Mouse (Mus musculus) layer of hippocampus, adult 8-10 months (tissue): ENCODE data around the gene Samhd1. TPM values are rescaled to one million over a fixed set of nuclear protein-coding genes. Genes with fewer than 3 reads are reported as not detected.

Experiments
- DNase-seq, 2 experiments: peaks; one replicate each; pipeline ENCODE4 v3.0.0; 2022; ENCODE audit warnings: low spot score in 2 of 2
- total RNA-seq, 4 experiments: library from RNA; stranded (reverse); gene quantifications; 2 replicates each; pipeline ENCODE4 v1.2.4; 2022

The Samhd1 gene
- total RNA-seq, 4 experiments from 2014 or later = 15.7 to 19.7 (median 18.4) TPM

DNA sequence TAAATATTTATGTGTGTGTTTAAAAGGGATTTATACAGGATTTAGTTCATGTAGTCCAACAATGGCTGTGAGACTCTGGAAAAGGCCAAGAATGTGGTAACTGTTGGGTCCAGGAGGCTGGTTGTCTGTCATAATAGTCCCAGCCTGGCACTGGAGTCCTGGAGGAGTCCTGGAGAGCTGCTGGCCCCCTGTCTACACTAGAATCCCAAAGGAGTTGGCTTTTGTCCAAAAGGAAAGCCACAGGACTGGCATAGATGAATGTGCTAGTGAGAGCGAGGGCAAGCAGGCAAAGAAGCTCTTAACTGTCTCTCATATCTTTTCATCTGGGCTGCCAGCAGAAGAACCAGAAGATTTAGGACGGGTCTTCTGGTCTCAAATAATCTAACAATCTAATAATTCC is 1.6 kb upstream of the Samhd1 start:
- DNase-seq = no peak

DNA sequence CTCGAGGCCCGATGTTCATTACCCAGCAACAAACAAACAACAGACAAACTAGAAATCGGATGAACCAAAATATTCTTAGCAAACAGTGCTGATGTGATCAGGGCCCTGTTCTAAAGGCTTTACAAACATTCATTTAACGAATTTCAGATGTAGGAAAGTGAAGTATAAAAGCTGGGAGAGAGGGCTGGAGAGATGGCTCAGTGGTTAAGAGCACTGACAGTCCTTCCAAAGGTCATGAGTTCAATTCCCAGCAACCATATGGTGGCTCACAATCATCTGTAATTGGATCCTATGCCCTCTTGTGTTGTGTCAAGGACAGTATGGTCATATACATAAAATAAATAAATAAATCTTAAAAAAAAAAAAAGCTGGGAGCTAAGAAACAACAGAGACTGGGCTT is 1.1 kb upstream of the Samhd1 start:
- no peak for DNase-seq

DNA sequence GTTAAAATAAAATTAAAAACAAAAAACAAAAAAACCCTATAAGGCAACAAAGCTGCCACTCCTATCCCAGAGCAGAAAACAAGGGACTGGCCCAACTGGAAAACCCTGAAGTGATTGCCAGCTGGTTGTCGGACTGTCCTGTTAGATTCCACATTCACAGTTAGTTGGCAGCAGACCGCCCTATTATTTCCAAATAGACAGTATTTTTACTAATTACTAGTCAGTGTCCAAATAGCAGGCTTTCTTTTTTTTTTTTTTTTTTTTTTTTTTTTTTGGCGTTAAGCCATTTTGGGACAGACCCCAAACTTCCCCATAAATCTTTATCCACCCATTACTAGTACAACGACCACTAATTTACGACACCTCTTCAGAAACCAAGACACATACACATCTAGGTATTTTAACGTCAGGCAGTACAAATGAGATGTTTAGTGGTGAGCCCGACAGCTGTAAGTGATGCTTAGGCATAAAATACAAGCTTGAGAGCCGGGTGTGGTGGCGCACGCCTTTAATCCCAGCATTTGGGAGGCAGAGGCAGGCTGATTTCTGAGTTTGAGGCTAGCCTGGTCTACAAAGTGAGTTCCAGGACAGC is 560 bp upstream of the Samhd1 start:
- no peak for DNase-seq

DNA sequence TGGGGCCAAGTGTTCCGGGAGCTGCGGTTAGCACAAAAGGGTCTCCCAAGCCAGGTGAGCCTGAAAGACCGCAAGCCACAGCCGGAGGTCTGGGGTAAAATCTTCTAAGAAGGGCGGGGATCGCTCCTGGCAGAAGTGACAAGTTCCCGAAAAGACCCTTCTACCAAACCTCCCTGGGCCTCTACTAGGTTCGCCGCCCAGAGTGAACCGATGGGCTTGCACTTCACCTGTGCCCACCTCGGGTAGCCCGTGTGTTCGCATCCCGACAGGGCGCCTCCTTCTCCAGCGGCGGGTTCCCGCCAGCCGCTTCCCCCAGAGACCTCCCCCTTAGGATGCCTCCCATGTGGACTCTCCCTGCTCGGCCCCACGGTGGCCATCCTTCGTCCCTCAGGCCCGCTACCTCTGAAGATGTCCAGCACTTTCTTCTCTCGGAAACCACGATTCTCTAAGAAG is 560 bp downstream of the Samhd1 start:
- DNase-seq = no peak

DNA sequence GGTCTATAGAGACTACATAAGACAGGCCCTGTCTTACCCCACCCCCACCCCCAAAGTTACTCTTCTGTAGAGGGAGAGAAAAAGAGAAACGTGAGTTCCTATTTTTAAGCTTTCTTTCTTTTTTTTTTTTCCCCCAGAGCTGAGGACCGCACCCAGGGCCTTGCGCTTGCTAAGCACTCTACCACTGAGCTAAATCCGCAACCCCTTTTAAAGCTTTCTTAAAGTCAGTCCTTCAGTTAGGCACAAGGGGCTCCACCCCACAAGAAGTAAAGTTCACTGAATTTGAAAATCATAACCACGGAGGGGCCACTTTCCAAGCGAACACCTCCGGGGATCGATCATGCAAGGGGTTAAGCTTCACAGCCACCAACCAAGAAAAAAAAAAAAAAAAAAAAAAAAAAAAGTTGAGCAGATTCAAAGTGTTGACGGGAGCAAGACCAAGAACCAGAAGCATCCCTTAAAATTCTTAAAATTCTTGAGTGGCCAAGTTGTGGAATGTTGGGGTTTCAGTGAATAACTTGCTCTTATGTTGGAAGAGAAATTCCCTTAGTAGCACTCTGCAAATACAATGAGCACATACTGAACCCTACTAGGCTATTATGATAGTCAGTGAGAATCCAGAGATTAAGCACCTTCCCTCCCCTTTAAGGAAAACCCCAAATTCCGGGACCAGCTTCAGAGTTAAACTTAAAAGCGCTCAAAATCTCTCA is 1.1 kb downstream of the Samhd1 start:
- DNase-seq = no peak

DNA sequence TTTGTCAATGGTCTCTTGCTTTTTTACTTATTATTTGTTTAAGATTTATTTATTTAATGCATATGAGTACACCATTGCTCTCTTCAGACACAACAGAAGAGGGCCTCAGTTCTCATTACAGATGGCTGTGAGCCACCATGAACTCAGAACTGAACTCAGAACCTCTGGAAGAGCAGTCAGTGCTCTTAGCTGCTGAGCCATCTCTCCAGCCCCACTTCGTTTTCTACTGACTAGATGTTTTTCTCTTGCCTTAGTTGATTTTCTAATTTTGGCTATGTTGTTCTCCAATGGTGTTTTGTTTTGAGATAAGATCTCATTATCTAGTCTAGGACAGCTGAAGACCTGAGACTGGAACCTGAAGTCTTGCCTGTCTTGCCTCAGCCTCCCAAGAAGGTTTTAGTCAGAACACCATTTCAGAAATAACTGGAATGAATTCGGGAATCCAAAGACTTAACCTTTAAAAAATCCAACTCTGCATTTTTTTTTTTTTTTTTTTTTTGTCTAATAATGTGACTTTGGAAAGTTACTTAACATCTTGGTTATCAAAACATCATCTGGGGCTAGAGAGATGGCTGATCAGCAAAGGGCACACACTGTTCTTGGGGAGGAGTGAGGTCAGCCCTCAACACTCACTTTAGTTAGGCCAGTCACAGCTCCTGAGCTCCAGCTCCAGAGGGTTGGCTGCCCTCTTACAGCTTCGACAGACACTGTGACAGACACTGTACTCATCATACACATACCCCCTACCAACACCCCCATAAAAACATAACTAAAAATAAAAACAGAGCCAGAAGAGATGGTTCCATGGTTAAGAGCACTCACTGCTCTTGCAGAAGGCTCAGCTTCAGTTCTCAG is 2.2 kb downstream of the Samhd1 start:
- no peak for DNase-seq

DNA sequence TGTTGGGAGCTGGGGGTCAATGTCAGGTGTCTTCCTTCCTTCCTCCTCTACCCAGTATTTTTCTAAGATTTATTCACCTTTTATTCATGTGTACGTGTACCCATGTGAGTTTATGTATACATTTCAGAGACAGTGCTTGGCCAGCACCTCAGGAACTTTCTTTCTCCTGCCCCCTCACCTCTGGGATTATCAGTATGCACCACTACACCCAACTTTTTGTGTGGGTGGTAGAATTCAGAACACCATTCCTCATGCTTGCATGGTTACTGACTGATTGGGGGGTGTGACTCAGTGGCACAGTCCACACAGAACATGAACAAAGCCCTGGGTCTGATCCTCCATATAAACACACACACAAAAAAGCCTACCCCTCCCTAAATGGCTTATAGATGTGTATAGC is 3.0 kb downstream of the Samhd1 start:
- DNase-seq = no peak

DNA sequence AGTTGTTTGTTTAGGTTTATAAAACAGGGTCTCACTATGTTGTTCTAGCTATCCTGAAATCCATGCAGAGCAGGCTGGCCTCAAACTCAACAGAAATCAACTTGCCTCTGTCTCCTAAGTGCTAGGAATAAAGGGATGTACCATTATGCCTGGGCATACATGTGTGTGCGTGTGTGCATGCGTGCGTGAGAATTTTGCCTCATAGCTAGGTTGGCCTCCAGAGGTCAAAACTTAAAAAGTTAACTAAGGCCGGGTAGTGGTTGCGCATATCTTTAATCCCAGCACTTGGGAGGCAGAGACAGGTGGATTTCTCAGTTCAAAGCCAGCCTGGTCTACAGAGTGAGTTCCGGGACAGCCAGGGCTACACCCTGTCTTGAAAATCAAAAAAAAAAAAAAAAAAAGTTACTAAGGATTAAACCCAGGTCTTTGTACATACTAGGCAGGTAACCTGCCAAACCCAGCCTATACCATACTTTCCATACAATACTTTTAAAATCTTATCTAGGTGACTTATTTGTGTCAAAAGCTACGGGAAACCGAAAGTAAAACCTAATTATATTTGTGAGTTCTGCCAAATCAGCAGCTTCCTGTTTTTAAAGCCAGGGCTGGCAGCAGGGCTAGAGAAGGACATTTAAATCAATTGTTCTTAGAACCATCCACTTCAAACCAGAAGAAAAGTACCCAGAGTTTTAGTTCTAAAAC is 4.1 kb downstream of the Samhd1 start:
- no peak for DNase-seq

DNA sequence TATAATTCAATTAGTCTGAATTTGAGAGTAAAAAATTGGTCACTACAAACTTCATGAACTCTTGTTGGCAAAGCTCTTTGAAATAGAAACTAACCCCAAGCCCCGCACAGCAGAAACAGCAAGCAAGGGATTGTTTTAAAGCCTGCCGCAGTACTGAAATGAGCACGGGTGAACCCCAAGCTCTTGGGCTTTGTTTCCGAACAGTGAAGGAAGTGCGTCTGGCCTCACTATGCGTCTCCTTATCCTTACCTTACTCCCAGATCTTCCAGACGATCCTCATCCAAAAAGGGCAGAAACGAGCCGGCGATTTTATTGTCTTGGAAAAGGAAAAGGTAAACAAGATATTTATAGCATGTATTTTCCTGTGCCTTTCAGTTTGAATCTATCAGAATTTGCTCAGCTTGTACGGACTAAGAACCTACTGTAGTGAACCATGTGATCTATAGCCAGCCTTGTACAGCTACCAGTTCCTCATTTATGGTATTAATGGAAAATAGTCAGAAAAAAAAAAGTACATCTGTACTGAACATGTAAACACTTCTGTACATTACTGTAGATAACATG is 5.4 kb downstream of the Samhd1 start:
- DNase-seq = no peak

DNA sequence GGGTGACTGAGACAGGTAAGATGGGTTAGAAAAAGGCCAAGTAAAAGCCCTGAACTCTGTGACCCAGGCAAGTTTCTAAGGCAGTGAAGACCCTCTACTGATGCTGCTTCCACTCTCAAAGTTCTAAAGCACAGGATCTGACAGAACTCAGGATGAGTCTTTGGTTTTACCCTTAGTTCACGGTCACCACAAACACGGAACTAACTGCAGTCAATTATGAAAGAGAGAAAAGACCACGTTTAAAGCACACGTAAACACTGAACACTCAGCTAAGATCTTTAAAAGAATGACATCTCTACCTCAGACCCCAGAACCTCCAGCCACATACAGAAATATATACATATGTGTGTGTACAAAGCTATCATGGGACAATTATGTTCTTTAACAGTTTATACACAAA is 6.0 kb downstream of the Samhd1 start:
- no peak for DNase-seq

DNA sequence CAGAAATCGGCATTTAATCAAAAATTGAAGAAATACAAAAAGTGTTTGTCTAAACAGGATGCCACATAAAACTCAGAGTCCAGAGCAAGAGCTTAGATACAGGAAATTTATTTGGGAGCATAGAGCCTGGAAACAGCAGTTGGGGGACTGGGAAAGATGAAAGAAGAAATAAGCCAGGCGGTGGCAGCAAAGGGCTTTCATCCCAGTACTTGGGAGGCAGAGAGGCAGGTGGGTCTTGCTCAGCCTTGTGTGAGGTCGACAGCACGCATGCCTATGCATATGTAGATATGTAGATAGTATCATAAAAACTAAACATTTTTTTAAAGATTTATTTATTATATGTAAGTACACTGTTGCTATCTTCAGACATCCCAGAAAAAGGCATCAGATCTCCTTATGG is 7.0 kb downstream of the Samhd1 start:
- no peak for DNase-seq

DNA sequence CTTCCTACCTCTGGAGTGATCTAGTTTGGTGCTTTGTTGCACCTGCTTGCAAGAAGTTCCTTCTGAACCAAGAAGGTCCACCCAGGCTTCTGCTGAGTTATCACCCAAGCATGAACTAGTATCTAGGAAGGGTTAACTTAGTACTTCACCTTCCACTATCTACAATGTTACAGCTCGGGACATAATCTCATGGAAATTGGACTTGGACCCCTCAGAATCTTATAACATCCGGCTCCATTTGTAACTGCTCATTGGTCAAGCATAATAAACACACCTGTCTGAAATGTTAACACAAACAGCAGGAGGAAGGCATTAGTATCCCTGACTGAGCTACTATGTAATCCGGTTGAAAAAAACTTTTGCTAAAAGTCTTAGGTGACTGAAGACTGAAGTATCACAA is 7.7 kb downstream of the Samhd1 start:
- DNase-seq = no peak

DNA sequence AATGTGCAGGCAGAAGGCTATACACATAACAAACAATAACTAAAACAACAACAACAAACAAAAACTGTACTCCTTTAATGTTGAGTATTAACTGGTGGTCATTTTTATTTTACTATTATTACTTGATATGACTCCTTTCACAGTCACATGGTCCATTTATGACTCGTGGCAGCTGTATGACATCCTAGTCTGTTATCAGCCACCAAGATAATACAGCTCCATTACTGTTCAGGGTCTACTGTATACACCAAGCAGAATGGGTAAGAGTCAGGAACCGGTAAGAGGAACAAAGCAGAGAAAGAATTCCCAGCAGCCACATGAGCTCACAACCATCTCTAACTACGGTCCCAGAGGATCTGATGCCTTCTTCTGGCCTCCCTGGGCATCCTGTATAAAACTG is 9.8 kb downstream of the Samhd1 start:
- no peak for DNase-seq

DNA sequence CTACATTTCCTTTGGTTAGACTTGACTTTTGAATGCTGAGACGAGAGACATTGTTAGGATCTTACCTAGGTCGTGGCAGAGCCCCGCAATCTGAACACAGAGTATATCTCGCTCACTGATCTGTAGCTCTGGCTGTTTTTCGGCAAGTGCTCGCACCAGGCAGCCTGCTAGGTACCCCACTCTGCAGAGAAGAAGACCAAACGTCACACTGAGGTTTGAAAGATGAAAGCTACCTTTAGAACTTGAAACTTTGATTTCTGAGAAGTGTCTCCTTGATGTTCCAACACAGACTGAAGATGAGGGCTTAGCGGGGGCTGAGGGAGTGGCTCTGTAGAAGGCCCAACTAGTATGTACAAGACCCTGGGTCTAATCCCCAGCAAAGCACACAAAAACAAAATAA is 13.3 kb downstream of the Samhd1 start:
- no peak for DNase-seq

DNA sequence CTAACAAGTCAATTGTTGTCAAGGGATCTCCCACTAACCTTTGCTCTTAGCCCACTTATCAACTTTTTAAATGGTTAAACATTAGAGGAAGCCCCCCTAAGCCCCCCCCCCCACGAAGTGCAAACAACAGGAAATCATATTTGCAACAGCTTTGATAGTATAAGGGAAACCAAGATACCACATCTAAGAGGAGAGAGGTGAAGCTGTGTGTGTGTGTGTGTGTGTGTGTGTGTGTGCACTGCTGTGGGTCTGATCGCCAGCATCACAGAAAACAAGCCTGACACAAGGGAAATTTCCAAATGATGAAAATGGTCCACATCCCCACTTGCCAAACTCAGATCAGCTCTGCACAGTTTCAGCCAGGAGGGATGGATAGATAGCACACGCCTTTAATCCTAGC is 16.0 kb downstream of the Samhd1 start:
- no peak for DNase-seq

DNA sequence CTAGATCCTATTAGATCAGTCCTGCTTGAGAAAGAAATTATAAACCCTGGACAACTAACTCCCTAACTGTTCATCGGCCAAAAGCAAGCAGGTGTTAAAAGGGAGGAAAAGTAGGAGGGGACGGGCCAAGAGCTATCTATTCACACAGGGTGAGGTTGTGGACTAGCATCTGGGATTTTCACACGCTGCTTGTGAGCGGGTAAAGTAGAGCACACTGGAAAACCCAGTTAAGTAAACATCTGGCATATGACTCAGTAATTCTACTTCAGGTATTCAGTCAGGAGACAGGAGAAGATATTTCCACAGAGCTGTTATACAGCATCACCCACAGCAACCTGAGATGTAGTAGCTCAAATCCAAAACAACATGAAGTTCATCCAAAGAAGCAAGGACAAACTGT is 16.5 kb downstream of the Samhd1 start:
- no peak for DNase-seq

DNA sequence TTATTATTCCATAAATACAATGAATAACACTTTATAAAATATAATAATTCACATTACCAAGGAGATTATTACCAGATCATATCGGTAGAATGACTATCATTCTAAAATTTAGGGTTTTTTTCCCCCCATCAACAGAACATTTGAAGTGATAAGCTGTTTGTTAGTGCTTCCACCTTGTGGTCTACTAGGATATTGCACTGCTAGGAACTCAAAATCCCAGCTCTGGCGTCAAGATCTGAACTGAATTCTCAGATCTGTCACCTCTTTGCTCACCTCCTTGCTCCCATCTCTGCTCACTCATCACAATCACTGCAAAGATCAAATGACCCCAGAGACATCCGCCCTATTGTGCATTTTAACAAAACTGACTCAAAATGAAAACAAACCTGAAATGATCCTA is 18.1 kb downstream of the Samhd1 start:
- DNase-seq = no peak

DNA sequence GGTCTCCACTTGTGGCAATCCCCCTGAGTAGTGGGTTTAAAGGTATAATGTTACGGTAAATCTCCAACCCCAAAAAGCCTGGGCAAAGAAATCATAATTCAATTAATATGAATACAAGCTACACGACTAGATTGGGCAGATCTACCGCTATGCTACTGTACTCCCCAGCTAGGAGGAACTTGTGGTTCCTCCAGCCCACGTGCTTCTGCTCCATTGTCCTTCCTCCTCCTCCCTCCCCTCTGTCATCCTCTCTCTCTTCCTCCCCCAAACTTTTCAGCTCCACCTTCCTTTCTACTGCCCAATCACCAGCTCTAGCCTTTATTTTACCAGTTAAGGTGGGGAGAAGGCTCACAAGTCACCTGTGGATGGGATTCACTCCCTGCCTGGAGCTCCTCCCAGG is 26.8 kb downstream of the Samhd1 start:
- DNase-seq = no peak

DNA sequence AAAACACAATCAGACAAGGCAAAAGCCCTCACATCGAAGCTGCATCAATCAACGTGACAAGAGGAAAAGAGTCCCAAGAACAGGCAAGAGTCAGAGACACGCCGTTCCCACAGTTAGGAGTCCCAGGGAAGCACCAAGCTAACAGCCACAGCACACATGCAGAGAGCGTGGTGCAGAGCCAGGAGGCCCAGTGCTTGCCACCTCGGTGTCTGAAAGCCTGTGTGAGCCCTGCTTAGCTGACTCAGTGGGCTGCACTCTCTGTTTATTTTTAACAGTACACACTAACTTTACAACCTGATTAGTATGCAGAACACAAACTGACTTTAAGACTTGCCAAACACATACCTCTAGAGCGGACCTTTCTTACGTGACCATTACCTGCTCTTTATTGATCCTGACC is 30.6 kb downstream of the Samhd1 start:
- no peak for DNase-seq

DNA sequence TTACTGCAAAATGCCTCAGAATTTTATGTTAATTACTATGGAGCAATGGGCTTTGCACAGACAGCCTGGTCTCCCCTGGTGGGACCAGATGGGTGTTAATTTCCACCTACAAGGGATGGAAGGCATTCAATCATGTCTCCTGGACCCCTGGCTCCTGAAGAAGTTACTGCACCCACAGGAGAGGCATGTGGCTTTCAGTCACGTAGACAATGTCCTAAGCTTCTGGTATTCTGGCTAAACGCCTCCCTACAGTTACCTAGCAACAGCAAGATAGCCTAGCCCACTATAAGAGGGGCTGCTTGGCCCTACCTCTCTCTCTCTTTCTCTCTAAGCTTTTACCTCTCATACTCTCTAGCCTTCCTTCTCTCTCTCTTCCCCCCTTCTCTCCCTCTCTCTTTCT is 32.8 kb downstream of the Samhd1 start:
- DNase-seq = no peak

DNA sequence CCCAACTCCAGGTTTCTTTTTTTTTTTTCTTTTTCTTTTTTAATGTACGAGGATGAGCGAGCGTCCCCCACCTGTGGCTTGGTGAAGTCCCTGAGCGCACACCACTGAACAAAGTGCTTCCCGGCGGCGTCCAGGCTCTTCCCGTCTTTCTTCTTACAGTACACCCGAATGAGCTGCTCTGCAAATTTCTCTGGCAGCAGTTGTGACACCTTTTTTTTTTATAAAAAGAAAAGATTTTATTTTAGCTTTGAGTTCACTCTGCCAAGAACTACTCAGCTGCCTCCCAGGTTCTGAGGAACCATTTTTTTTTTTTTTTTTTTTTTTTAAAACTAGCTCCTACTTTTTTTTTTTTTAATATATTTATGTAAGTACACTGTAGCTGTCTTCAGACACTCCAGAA is 33.4 kb downstream of the Samhd1 start:
- no peak for DNase-seq

DNA sequence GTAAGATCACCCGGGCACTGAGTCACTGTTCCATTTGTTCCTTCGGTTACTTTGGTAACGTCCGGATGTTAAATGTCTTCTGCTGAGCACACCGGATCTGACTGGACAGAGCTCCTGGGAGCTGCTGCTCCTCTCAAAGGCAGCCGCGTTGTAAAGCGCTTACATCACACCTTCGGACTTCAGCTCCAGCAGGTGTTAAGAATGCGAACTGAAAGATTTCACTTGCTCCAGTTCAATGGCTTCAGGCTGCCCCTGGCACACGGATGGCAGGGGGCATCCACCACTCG is 34.8 kb downstream of the Samhd1 start:
- DNase-seq = no peak
